Comparison of ENCODE assay signal across 8 mouse cellular contexts in the genomic region with DNA sequence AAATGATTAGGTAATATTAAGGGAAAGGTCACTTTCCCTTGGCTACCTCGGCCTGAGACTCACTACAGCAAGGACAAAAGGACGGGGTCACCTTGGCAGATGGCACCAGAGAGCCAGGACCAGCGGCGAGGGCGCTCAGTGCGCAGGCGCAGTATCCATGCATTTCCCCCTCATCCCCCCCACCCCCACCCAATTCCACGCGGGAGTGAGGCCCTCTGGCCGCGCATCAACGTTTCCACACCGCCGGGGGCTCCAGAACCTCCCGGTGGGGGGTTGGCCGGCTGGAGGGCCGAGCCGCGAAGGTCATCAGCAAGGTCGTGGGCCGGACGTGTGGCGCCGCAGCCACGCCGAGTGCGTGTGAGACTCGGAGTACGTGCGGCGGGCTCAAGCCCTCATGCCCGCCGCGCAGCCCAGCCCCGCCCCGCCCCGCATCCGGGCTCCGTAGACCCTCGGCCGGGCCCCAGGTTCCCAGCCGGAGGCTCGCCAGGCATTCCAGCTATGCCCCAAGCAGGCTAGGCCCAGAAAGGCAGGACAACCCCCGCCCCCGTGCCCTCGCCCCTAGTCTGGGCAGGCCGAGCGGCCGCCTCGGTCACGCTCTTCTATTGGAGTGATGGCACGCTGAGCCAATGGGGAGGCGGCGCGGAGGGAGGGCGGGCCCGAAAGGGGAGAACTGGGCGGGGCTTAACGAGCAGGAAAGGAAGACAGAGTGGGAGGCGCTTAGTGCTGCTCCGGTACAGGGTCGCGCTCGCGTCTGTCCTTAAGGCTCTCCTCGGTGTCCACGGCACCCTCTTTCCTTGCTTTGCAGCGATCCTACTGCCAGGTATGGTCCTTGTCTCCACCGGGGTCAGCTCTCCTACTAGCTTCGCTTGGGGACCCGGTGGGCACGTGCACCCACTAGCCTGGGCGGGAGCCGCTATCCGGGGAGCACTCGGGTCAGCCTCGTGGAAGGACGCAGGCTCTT. TPM values are rescaled to one million over a fixed set of nuclear protein-coding genes. Genes with fewer than 3 reads are reported as not detected.
DNase-seq lines count a peak whose midpoint lies in the region; ATAC-seq and TF ChIP-seq lines count a peak whose summit lies in the region.

A gene (plus strand): TSS at position 201 of the 961 bp plus-strand sequence.

- peak; percentile 93 for DNase-seq in c-Kit-negative CD71-positive TER-119-positive erythroid progenitor cells, embryonic 14.5 days (ENCODE audit: low read depth, low spot score)
- peak; percentile 100 for DNase-seq in forebrain, embryonic 10.5 days (ENCODE audit: extremely low spot score, low spot score)
- peak; percentile 98 to 99 for DNase-seq in kidney, postnatal 25 days
- DNase-seq in liver, embryonic 14.5 days (ENCODE audit: low read depth in 3 of 3, low spot score in 3 of 3) = peak; percentile 88 to 92 (median 91)
- DNase-seq in neural tube, embryonic 11.5 days (ENCODE audit: low spot score) = peak; percentile 100
- DNase-seq in stomach, postnatal 0 days (ENCODE audit: low spot score) = peak; percentile 99

- peak within 1 kb of the TSS; percentile 93 for H3K4me3 ChIP-seq in forebrain, embryonic 10.5 days
- H3K4me3 ChIP-seq in heart, embryonic 15.5 days = peak within 1 kb of the TSS; percentile 86
- H3K4me3 ChIP-seq in liver, embryonic 14.5 days (ENCODE audit: insufficient read depth in 1 of 2, low read depth in 2 of 2, low read length in 2 of 2) = peak within 1 kb of the TSS; percentile 86 to 91
- peak within 1 kb of the TSS; percentile 87 for H3K4me3 ChIP-seq in neural tube, embryonic 11.5 days (ENCODE audit: low read depth, low read length)
- peak within 1 kb of the TSS; percentile 60 for H3K4me3 ChIP-seq in stomach, postnatal 0 days (ENCODE audit: low read depth, low read length)

- H3K27ac ChIP-seq in forebrain, embryonic 10.5 days = peak within 1 kb of the TSS; percentile 100
- peak within 1 kb of the TSS; percentile 98 for H3K27ac ChIP-seq in heart, embryonic 15.5 days
- peak within 1 kb of the TSS; percentile 73 for H3K27ac ChIP-seq in liver, embryonic 14.5 days
- H3K27ac ChIP-seq in neural tube, embryonic 11.5 days (ENCODE audit: low read depth, low read length) = peak within 1 kb of the TSS; percentile 99
- peak within 1 kb of the TSS; percentile 97 for H3K27ac ChIP-seq in stomach, postnatal 0 days (replicated peaks)

- peaks cover 15% of the 10 kb centered on the region for H3K27me3 ChIP-seq in forebrain, embryonic 10.5 days (ENCODE audit: poor library complexity, severe bottlenecking)
- H3K27me3 ChIP-seq in heart, embryonic 15.5 days = no peaks in the 10 kb centered on the region
- H3K27me3 ChIP-seq in liver, embryonic 14.5 days (ENCODE audit: control insufficient read depth, insufficient read depth, low read length) = no peaks in the 10 kb centered on the region
- no peaks in the 10 kb centered on the region for H3K27me3 ChIP-seq in neural tube, embryonic 11.5 days (ENCODE audit: control insufficient read depth, insufficient read depth, low read length)
- H3K27me3 ChIP-seq in stomach, postnatal 0 days (ENCODE audit: control insufficient read depth, insufficient read depth, low read length) = no peaks in the 10 kb centered on the region

- peak; percentile 34; the same call in 1 of the 2 replicates for TF ChIP-seq CTCF in liver, embryonic 14.5 days (IDR thresholded peaks at IDR 0.05; ENCODE audit: low read depth)
- peak; percentile 31 for TF ChIP-seq CTCF in stomach, postnatal 0 days (IDR thresholded peaks at IDR 0.05; ENCODE audit: low read depth)

- under 1% methylated on average over 78 of the region's 78 CpGs for WGBS in forebrain, embryonic 10.5 days
- WGBS in heart, embryonic 15.5 days = under 1% methylated on average over 77 of the region's 78 CpGs
- under 1% methylated on average over 78 of the region's 78 CpGs for WGBS in liver, embryonic 14.5 days (ENCODE audit: insufficient replicate concordance)
- WGBS in neural tube, embryonic 11.5 days = under 1% methylated on average over 76 of the region's 78 CpGs
- WGBS in stomach, postnatal 0 days = under 1% methylated on average over 69 of the region's 78 CpGs

- peaks cover 75% of the 10 kb centered on the region for H3K4me1 ChIP-seq in forebrain, embryonic 10.5 days
- peaks cover 49% of the 10 kb centered on the region for H3K4me1 ChIP-seq in heart, embryonic 15.5 days (replicated peaks)
- peaks cover 30 to 38% of the 10 kb centered on the region in 2 experiments for H3K4me1 ChIP-seq in liver, embryonic 14.5 days (replicated peaks; ENCODE audit: control insufficient read depth in 2 of 2, insufficient read depth in 2 of 2, low read length in 1 of 2)
- peaks cover 24% of the 10 kb centered on the region for H3K4me1 ChIP-seq in neural tube, embryonic 11.5 days (ENCODE audit: control insufficient read depth, insufficient read depth, low read length)
- H3K4me1 ChIP-seq in stomach, postnatal 0 days (replicated peaks; ENCODE audit: control insufficient read depth, insufficient read depth) = 0 out of 2 replicates have a peak, but pooled peaks cover 7% of the 10 kb centered on the region

- peak within 1 kb of the TSS; percentile 97 for H3K9ac ChIP-seq in heart, embryonic 15.5 days
- peak within 1 kb of the TSS; percentile 88 for H3K9ac ChIP-seq in liver, embryonic 14.5 days (replicated peaks)
- peak within 1 kb of the TSS; percentile 89 for H3K9ac ChIP-seq in neural tube, embryonic 11.5 days (ENCODE audit: low read length)
- H3K9ac ChIP-seq in stomach, postnatal 0 days (ENCODE audit: low read length) = peak within 1 kb of the TSS; percentile 87

- peak within 1 kb of the TSS; percentile 72 for H3K4me2 ChIP-seq in heart, embryonic 15.5 days
- peak within 1 kb of the TSS; percentile 97 for H3K4me2 ChIP-seq in liver, embryonic 14.5 days (ENCODE audit: low read depth)
- peak within 1 kb of the TSS; percentile 66 for H3K4me2 ChIP-seq in neural tube, embryonic 11.5 days (ENCODE audit: low read depth)
- H3K4me2 ChIP-seq in stomach, postnatal 0 days (replicated peaks; ENCODE audit: low read depth) = peak within 1 kb of the TSS; percentile 75

- TF ChIP-seq EP300 in liver, embryonic 14.5 days (IDR thresholded peaks at IDR 0.05; ENCODE audit: low read depth) = peak; percentile 44; the same call in 1 of the 2 replicates
- no peak for TF ChIP-seq EP300 in stomach, postnatal 0 days (optimal IDR thresholded peaks at IDR 0.05)

- peak; percentile 74 for ATAC-seq in CD4-positive, CD25-positive, alpha-beta regulatory T cell, adult 4 months
- ATAC-seq in heart, embryonic 15.5 days (replicated peaks; ENCODE audit: insufficient number of reproducible peaks, insufficient read depth, low FRiP score, low read depth) = peak; percentile 97
- ATAC-seq in liver, embryonic 14.5 days (ENCODE audit: insufficient read depth) = peak; percentile 93
- ATAC-seq in neural tube, embryonic 11.5 days (ENCODE audit: insufficient read depth, low FRiP score, low TSS enrichment) = peak; percentile 97
- peak; percentile 96 for ATAC-seq in stomach, postnatal 0 days (ENCODE audit: low FRiP score, low TSS enrichment)

- no peaks in the 10 kb centered on the region for H3K9me3 ChIP-seq in forebrain, embryonic 10.5 days
- no peaks in the 10 kb centered on the region for H3K9me3 ChIP-seq in heart, embryonic 15.5 days (replicated peaks)
- no peaks in the 10 kb centered on the region for H3K9me3 ChIP-seq in liver, embryonic 14.5 days (ENCODE audit: control insufficient read depth, low read length)
- no peaks in the 10 kb centered on the region for H3K9me3 ChIP-seq in neural tube, embryonic 11.5 days (ENCODE audit: control insufficient read depth, low read length)
- no peaks in the 10 kb centered on the region for H3K9me3 ChIP-seq in stomach, postnatal 0 days (ENCODE audit: control insufficient read depth, low read length)

- peaks cover 33% of the 10 kb centered on the region for H3K36me3 ChIP-seq in forebrain, embryonic 10.5 days (replicated peaks)
- H3K36me3 ChIP-seq in heart, embryonic 15.5 days = peaks cover 16% of the 10 kb centered on the region
- peaks cover 13% of the 10 kb centered on the region for H3K36me3 ChIP-seq in liver, embryonic 14.5 days (replicated peaks; ENCODE audit: control insufficient read depth, insufficient read depth, low read depth)
- peaks cover 8% of the 10 kb centered on the region for H3K36me3 ChIP-seq in neural tube, embryonic 11.5 days (ENCODE audit: control insufficient read depth, insufficient read depth, low read length)
- H3K36me3 ChIP-seq in stomach, postnatal 0 days (ENCODE audit: control insufficient read depth, insufficient read depth, low read length) = peaks cover 10% of the 10 kb centered on the region; the same call in 1 of the 2 replicates

RNA-seq across cellular contexts. Expression of the gene that starts here (rescaled TPM):
- polyA plus RNA-seq in CD4-positive, CD25-positive, alpha-beta regulatory T cell, adult 4 months (2017; shearing (Covaris generic)) = 1,000 to 10,000 TPM in 1 of 2 experiments, 100 to 1,000 TPM in 1; 733 to 1,178 TPM
- polyA plus RNA-seq in forebrain, embryonic 10.5 days (2016; fragmentation: Nextera tagmentation; extraction: Ambion mirVana) = 3,430 and 3,707 TPM in 2 replicates
- polyA plus RNA-seq in heart, embryonic 15.5 days (2015; fragmentation: Nextera tagmentation; extraction: Ambion mirVana) = 1,686 and 1,690 TPM in 2 replicates
- 167 and 215 TPM in 2 replicates for polyA plus RNA-seq in liver, embryonic 14.5 days (2012; rRNA removed)
- polyA plus RNA-seq in liver, embryonic 14.5 days (2014; fragmentation: Nextera tagmentation; extraction: Ambion mirVana) = 451 and 488 TPM in 2 replicates
- 1,923 and 1,983 TPM in 2 replicates for polyA plus RNA-seq in neural tube, embryonic 11.5 days (2014; fragmentation: Nextera tagmentation; extraction: Ambion mirVana)
- polyA plus RNA-seq in stomach, postnatal 0 days (2015; fragmentation: Nextera tagmentation; extraction: Ambion mirVana) = 636 and 733 TPM in 2 replicates

Comparison
In these comparisons a context has a peak if more than half of its experiments do, and no peak if none do; other contexts are left out.
1. Peak in every context shown above with its lines: DNase-seq, ATAC-seq, H3K4me3 ChIP-seq and H3K27ac ChIP-seq.